Mouse (Mus musculus): ENCODE measurements around the gene Pitpnc1. TPM values are rescaled to one million over a fixed set of nuclear protein-coding genes. Genes with fewer than 3 reads are reported as not detected.
A peak's percentile ranks its signal among the peaks of the same experiment; 100 is the strongest.

Pitpnc1 gene
- polyA plus RNA-seq, 1 experiment from 2014 or later: 5.0 TPM

DNA sequence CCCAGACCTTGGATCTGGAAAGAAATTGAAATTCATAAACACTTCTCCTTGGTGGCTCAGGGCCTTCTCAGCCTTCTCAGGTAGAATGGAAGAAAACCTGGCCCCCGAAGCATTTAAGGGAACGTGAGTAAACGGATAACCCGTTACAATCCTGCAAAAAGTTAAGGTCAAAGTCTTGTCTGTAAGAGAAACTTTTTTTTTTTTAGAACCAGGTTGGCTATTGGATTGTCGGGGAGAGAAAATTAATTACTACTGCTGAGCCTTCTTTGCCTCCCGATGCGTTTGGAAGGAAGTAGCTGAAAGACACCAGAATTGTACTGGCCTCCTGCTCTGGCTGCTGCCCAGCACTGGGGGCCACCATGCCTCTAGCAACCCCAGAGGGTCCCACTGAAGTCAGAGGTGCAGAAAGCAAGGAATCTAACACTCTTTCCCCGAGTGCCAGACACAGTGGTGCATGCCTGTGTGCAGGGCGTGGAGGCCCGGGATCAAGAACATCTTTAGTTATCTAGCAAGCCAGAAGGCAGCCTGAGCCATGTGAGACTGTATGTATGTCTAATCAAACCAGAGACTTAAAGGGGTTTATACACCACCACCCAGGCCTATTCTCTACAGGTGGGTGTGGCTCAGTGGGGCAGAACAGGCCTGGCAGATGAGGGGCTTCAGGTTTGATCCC lies 73.0 kb downstream of the Pitpnc1 start:
- H3K9ac ChIP-seq (ENCODE audit: low read length): no peak overlapping the region
- H3K27ac ChIP-seq (replicated peaks): no peak overlapping the region
- WGBS: 54% methylated on average over 10 of the region's 10 CpGs
- ATAC-seq (ENCODE audit: low FRiP score, low TSS enrichment): no peak
- no peaks in the 10 kb centered on the region for H3K27me3 ChIP-seq (ENCODE audit: control insufficient read depth, insufficient read depth, low read length)
- H3K4me1 ChIP-seq (replicated peaks; ENCODE audit: control insufficient read depth, insufficient read depth): no peaks in the 10 kb centered on the region
- H3K36me3 ChIP-seq (ENCODE audit: control insufficient read depth, insufficient read depth, low read length): no peaks in the 10 kb centered on the region
- H3K9me3 ChIP-seq (ENCODE audit: control insufficient read depth, low read length): no peaks in the 10 kb centered on the region
- TF ChIP-seq CTCF (IDR thresholded peaks at IDR 0.05; ENCODE audit: low read depth) (no peak), EP300 (optimal IDR thresholded peaks at IDR 0.05) (no peak)
- H3K4me2 ChIP-seq (replicated peaks; ENCODE audit: low read depth): no peak overlapping the region
- DNase-seq (ENCODE audit: low spot score): no peak
- H3K4me3 ChIP-seq (ENCODE audit: low read depth, low read length): no peak overlapping the region

DNA sequence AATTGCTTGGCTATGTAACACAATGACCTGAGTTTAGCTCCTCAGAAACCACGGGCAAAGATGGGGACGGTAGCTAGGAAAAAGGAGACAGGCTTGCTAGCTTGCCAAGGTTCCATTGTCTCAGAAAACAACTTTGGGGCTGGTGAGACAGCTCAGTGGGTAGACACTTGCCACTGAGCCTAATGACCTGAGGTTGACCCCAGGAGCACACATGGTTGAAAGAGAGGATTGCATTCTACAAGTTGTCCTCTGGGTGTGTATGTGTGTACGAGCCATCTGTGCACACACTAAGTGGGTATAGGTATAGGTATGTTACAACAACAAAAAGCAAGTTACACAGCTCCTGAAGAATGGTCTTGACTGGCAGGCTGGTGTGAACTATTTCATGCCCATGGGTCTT lies 76.3 kb downstream of the Pitpnc1 start:
- Histone ChIP-seq H3K9me3 (ENCODE audit: control insufficient read depth, low read length) (no peaks in the 10 kb centered on the region), H3K4me1 (replicated peaks; ENCODE audit: control insufficient read depth, insufficient read depth) (no peaks in the 10 kb centered on the region), H3K4me3 (ENCODE audit: low read depth, low read length) (no peak overlapping the region), H3K9ac (ENCODE audit: low read length) (no peak overlapping the region), H3K4me2 (replicated peaks; ENCODE audit: low read depth) (no peak overlapping the region), H3K27ac (replicated peaks) (no peak overlapping the region), H3K27me3 (ENCODE audit: control insufficient read depth, insufficient read depth, low read length) (no peaks in the 10 kb centered on the region), H3K36me3 (ENCODE audit: control insufficient read depth, insufficient read depth, low read length) (no peaks in the 10 kb centered on the region)
- ATAC-seq (ENCODE audit: low FRiP score, low TSS enrichment) (no peak), DNase-seq (ENCODE audit: low spot score) (no peak)
- TF ChIP-seq EP300 (optimal IDR thresholded peaks at IDR 0.05) (no peak), CTCF (IDR thresholded peaks at IDR 0.05; ENCODE audit: low read depth) (no peak)
- 80% methylated on average over 3 of the region's 3 CpGs for WGBS

DNA sequence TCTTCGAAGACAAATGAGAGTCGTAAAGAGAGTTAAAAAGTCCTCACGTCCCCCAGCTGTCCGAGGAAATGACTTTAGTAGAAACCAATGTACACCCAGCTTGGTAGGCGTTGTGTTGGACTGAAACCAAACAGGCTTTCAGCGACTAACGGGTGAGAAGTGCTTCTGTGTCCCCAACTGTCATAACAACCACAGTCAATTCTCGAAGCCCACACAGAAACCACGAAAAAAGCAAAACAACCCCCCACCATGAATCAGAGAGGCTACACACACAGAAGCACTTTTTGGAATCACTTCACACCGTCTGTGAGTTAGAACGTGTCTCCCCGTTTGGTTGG lies 76.7 kb downstream of the Pitpnc1 start:
- no peak for DNase-seq (ENCODE audit: low spot score)
- no peaks in the 10 kb centered on the region for H3K4me1 ChIP-seq (replicated peaks; ENCODE audit: control insufficient read depth, insufficient read depth)
- 67% methylated on average over 12 of the region's 12 CpGs for WGBS
- no peaks in the 10 kb centered on the region for H3K27me3 ChIP-seq (ENCODE audit: control insufficient read depth, insufficient read depth, low read length)
- no peak overlapping the region for H3K4me2 ChIP-seq (replicated peaks; ENCODE audit: low read depth)
- ATAC-seq (ENCODE audit: low FRiP score, low TSS enrichment): no peak
- no peak overlapping the region for H3K9ac ChIP-seq (ENCODE audit: low read length)
- H3K9me3 ChIP-seq (ENCODE audit: control insufficient read depth, low read length): no peaks in the 10 kb centered on the region
- H3K4me3 ChIP-seq (ENCODE audit: low read depth, low read length): no peak overlapping the region
- no peak overlapping the region for H3K27ac ChIP-seq (replicated peaks)
- TF ChIP-seq CTCF (IDR thresholded peaks at IDR 0.05; ENCODE audit: low read depth) (no peak), EP300 (optimal IDR thresholded peaks at IDR 0.05) (no peak)
- H3K36me3 ChIP-seq (ENCODE audit: control insufficient read depth, insufficient read depth, low read length): no peaks in the 10 kb centered on the region

DNA sequence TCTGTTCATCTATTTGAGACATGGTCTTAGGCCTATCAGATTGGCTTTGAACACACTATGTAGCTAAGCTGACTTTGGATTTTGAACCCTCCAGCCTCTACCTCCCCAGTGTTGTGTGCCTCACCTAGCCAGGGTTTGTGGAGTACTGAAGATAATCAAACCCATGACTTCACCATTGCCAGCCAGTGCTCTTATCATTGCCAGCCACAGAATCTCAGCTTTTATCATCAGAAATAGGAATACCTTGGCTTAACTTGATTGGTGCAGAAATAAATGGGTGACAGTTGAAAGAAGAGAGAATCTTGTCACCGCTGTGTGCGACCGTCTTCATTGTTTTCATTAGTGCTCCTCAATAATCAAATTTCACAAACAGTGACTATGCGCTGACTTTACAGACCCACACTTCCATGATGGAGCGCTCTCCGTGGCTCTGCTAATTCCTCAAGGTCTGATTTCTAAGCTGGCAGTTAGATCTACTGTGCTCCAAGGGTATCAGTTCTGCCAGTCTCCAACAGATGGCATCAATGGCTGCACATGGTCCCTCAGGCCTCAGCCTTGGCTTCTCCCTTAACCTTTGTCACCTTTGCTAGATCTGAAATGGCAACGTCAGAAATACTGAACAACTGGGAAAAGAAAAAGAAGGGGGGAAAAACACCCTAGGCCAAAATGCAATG lies 77.2 kb downstream of the Pitpnc1 start:
- no peak for ATAC-seq (ENCODE audit: low FRiP score, low TSS enrichment)
- Histone ChIP-seq H3K36me3 (ENCODE audit: control insufficient read depth, insufficient read depth, low read length) (no peaks in the 10 kb centered on the region), H3K27ac (replicated peaks) (no peak overlapping the region), H3K4me3 (ENCODE audit: low read depth, low read length) (no peak overlapping the region), H3K9me3 (ENCODE audit: control insufficient read depth, low read length) (no peaks in the 10 kb centered on the region), H3K4me1 (replicated peaks; ENCODE audit: control insufficient read depth, insufficient read depth) (no peaks in the 10 kb centered on the region), H3K27me3 (ENCODE audit: control insufficient read depth, insufficient read depth, low read length) (no peaks in the 10 kb centered on the region), H3K9ac (ENCODE audit: low read length) (no peak overlapping the region), H3K4me2 (replicated peaks; ENCODE audit: low read depth) (no peak overlapping the region)
- no peak for DNase-seq (ENCODE audit: low spot score)
- 82% methylated on average over 7 of the region's 7 CpGs for WGBS
- TF ChIP-seq EP300 (optimal IDR thresholded peaks at IDR 0.05) (no peak), CTCF (IDR thresholded peaks at IDR 0.05; ENCODE audit: low read depth) (peak; percentile 42; the same call in 1 of the 2 replicates)

DNA sequence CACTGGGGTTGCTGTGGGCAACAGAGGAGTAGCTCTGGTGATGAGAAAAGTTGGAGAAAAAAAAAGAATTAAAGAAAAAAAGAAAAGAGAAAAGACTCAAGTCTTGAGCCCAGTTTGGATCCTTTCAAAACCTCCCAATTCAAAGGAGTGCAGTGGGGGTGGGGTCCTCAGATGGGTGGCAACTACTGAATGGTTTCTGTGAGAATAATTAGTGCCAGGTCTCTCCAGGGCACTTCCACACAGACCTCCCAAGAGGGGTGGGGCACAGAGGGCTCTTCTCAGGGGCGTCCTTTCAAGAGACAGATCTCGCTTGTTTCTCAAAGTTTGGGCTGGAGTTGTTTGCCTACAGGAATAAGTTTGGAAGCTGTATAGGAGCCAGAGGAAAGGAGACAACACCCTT lies 80.0 kb downstream of the Pitpnc1 start:
- Histone ChIP-seq H3K9me3 (ENCODE audit: control insufficient read depth, low read length) (no peaks in the 10 kb centered on the region), H3K9ac (ENCODE audit: low read length) (no peak overlapping the region), H3K4me2 (replicated peaks; ENCODE audit: low read depth) (no peak overlapping the region), H3K27ac (replicated peaks) (no peak overlapping the region), H3K4me3 (ENCODE audit: low read depth, low read length) (no peak overlapping the region), H3K4me1 (replicated peaks; ENCODE audit: control insufficient read depth, insufficient read depth) (no peaks in the 10 kb centered on the region), H3K27me3 (ENCODE audit: control insufficient read depth, insufficient read depth, low read length) (no peaks in the 10 kb centered on the region), H3K36me3 (ENCODE audit: control insufficient read depth, insufficient read depth, low read length) (no peaks in the 10 kb centered on the region)
- no peak for TF ChIP-seq EP300 (optimal IDR thresholded peaks at IDR 0.05)
- TF ChIP-seq CTCF (IDR thresholded peaks at IDR 0.05; ENCODE audit: low read depth): no peak
- no peak for DNase-seq (ENCODE audit: low spot score)
- 64% methylated on average over 2 of the region's 2 CpGs for WGBS
- ATAC-seq (ENCODE audit: low FRiP score, low TSS enrichment): no peak

DNA sequence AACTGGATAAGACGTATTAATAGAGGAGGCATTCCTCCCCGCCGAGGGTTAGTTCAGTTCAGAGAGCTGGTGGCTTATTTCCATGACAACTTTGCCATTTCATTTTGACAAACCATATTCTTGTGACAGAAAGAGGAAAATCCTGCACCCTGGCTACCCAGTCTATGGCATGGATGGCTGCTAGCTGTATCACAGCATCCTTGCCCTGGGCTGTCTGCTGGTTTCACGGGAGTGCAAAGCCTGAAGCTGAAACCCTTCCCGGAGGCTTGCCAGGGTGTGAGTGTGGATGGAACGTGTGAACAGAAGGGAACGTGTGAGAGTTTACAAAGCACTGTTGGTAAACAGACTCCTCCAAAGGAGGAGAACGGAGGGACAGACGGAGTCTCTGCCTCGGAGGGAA lies 80.5 kb downstream of the Pitpnc1 start:
- H3K9me3 ChIP-seq (ENCODE audit: control insufficient read depth, low read length): no peaks in the 10 kb centered on the region
- no peak overlapping the region for H3K4me2 ChIP-seq (replicated peaks; ENCODE audit: low read depth)
- WGBS: 63% methylated on average over 10 of the region's 10 CpGs
- H3K4me3 ChIP-seq (ENCODE audit: low read depth, low read length): no peak overlapping the region
- ATAC-seq (ENCODE audit: low FRiP score, low TSS enrichment) (no peak), DNase-seq (ENCODE audit: low spot score) (no peak)
- TF ChIP-seq EP300 (optimal IDR thresholded peaks at IDR 0.05) (no peak), CTCF (IDR thresholded peaks at IDR 0.05; ENCODE audit: low read depth) (no peak)
- no peak overlapping the region for H3K9ac ChIP-seq (ENCODE audit: low read length)
- H3K4me1 ChIP-seq (replicated peaks; ENCODE audit: control insufficient read depth, insufficient read depth): no peaks in the 10 kb centered on the region
- H3K27me3 ChIP-seq (ENCODE audit: control insufficient read depth, insufficient read depth, low read length): no peaks in the 10 kb centered on the region
- H3K36me3 ChIP-seq (ENCODE audit: control insufficient read depth, insufficient read depth, low read length): no peaks in the 10 kb centered on the region
- H3K27ac ChIP-seq (replicated peaks): no peak overlapping the region

All from stomach, postnatal 0 days (tissue).